Mouse (Mus musculus): ENCODE results near the gene Nob1.

Gene Nob1

DNA sequence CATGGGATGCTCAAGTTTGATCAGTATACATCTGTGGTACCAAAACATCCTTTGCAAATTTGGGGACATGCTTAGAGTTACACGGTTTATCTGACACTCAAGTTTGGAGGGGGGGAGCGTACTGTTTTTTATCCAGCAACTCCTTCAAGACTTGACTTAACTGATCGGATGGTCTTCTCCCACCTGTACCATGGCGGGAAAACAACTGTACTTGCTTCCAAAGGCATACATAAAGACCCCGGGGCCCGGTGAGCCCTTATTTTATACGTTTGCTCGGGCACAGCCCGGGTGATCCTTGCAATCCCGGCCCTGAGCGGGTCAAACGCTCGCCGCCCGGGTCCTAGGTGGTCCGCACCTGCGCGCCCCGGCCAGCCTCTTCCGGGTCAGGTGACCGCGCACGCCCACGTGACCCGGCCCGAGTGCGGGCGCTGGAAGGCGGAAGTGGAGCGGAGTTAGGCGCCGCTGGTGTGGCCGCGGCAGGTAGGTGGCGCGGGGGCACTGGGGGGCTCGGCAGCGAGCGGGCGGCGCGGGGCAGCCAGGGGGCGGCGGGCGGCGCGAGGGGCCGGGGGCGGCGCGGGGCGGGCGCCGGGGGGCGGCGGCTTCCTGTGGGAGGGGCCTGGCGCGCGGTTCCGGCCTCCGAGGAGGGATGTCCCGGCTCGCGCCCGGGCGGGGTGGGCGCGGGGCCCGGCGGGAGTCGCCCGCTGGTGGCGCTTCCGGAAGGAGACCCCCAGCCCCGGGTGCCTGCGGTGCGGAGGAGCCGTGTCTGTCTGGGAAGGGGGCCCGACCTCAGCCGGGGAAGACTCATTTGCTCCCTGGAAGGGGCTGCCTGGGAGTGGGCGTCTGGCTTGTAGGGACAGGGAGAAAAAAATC is 11.3 kb upstream of the Nob1 start, which contains the start of gene Wwp2:
Gene Wwp2, plus strand, starts transcription at position 404 of the 870 bp plus-strand sequence.
- peak; percentile 73 for DNase-seq

DNA sequence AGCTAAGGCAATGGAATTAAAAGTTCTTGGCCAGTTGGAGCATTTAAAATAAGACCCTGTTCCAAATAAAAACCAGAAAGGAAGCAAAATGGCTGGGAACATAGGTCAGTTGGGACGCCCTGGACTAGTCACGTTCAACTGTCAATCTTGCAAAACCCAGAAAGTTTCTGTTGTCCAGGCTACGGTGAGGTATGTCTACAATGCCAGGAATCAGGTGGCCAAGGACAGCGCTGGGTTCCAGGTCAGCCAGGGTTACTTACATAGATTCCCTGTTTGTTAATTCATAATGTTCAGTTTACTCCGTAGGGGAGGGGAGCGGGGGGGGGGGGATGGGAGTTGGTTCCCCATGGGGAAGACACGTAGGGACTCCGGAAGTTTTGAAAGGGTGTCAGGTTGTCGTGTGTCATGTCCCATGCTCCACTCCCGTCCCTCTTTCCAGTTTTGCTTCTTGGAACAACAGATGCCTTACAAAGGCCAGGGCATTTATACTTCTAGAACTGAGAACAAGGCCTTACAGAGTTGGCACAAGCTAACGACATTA is 10.6 kb upstream of the Nob1 start:
- DNase-seq, result no peak

DNA sequence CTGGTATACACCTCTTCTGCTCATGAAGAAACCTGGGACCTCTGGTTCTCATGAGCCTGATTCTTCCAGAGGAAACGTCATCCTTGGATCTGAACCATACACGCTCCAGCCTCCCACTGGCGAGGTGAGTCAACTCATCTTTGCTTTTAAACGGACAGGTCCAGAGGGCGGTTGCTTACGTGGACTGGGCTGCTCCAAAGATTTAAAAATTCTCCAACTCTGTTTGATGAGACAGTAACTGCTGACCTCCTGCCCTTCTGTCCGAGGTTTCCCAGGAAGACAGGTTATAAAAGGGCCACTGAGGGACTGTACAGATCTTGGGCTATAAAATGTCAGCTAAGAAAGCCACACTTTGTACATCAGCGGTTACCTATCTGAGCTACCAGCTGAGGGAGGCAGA is 6.0 kb upstream of the Nob1 start:
- no peak for DNase-seq

DNA sequence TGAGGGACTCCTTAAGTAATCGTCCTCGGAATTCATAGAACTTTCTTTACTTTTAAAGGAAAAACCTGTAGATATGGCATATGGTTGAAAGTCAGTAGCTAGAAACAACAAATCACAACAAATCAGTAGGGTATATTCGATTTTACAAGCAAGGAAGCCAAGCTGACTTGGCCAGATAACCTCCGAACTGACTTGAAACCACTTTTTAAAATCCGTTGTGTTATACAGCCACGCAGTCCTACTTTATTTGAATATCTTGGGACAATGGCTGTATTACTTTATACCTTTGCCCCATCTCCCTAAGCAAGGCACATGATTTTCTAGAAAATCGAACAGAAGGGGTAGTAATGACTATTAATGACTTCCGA is 363 bp upstream of the Nob1 start:
- DNase-seq, result no peak

GRCm38 (mm10) chr8:107424176-107424575 is 675 bp downstream of the Nob1 start:
- no peak for DNase-seq

DNA sequence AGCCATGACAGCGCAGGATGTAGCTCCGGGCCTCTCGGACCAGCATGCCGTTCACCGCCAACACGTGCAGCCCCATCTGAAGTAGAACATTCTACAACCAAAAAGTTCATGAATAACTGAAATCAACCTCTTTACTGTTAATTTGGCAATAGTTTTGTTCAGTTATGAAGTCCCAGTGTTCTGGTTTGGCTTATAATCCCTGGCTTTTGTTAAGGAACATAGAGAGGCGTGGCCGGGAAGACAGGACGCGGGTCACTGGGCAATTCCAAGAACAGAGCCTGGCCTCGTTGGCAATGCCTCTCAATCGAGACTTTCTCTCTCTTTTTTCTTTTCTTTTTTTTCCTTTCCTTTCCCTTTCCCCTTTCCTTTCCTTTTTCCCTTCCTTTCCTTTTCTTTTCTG is 7.8 kb downstream of the Nob1 start:
- DNase-seq, result no peak

- no peak for DNase-seq
These were observed 11.0 kb downstream of the Nob1 start for GRCm38 (mm10) chr8:107413881-107414280.

DNA sequence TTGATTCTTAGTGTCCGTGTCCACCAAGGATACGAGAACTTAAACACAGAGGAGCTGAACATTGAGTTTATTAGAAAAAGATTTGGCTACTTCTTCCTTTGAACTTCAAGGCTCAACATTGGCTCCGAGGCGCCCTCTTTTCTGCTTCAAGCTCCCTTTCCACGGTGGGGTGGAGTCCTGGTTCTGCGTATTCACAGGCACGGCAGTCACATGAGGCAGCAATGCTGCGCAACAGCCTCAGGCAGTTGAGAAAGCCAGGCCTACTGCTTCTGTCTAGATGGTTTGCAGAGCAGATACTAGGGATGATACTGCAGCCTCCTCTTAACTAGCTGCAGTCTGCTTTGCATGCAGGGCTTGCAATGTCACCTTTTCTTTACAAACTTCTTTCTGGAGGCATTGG is 12.3 kb downstream of the Nob1 start:
- no peak for DNase-seq

DNA sequence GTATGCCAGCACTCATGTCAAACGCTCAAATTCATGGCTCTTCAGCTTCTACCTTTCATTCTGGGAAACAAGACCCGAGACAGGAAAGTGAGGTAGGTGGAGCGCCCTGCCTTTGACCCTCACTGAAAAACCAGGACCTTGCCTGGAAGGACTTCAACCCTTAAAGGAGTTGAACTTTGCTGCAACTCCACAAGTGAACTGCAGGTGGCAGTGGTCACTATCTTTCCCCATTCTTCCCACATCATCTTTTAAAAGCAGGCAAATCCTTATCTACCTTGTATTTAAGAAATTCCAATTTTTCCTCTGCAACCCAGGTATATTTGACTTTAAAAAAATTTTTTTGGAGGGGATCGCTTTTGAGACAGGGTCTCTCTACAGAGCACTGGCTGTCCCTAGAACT is 13.5 kb downstream of the Nob1 start:
- no peak for DNase-seq

- DNase-seq, result no peak
These were observed 18.9 kb downstream of the Nob1 start for GRCm38 (mm10) chr8:107405935-107406334.

DNA sequence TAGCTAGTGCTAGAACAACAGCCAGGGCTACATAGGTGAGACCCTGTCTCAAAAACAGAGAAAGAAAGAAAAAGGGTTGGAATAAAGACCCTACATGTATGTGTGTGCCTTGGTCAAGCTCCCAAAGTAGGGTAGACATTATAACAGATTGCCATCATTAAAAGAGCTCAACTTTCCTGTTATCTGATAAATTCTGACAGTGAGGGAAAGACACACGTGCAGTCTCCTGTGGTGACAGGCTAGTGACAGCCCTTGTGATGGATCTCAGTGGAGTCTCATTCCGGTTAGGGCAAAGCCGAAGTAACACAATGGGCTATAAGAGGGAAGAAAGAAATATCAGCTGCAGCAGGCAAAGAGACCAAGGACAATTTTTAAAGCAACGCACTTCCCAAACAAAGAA is 20.8 kb downstream of the Nob1 start:
- DNase-seq, result no peak

GRCm38 (mm10) chr8:107403038-107403781 is 21.6 kb downstream of the Nob1 start, which contains the start of gene Nqo1:
Gene Nqo1 (minus strand): TSS chr8:107403206.
- DNase-seq, result peak; percentile 62

- no peak for DNase-seq
These were observed 23.0 kb downstream of the Nob1 start for GRCm38 (mm10) chr8:107401866-107402265.

GRCm38 (mm10) chr8:107399495-107399894 is 25.4 kb downstream of the Nob1 start:
- DNase-seq, result no peak

DNA sequence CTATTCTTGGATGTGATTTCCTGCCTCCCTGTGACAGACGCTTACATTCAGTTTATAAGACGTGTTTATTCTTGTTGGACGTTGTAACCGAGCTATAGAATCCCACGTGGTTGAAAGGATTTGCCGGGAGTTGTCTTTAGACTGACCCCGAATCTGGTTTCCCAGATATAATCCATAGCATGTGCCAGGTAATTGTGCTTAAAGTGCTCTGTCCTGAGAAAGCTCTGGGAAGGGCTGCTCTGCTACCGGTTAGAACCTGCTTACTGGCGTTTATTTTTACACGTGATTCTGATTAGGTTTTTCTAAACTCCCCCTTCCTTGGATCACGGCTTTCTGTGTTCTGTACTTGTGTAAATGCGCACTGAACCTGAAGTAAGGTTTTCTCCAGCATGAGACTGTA is 27.2 kb downstream of the Nob1 start:
- no peak for DNase-seq

DNA sequence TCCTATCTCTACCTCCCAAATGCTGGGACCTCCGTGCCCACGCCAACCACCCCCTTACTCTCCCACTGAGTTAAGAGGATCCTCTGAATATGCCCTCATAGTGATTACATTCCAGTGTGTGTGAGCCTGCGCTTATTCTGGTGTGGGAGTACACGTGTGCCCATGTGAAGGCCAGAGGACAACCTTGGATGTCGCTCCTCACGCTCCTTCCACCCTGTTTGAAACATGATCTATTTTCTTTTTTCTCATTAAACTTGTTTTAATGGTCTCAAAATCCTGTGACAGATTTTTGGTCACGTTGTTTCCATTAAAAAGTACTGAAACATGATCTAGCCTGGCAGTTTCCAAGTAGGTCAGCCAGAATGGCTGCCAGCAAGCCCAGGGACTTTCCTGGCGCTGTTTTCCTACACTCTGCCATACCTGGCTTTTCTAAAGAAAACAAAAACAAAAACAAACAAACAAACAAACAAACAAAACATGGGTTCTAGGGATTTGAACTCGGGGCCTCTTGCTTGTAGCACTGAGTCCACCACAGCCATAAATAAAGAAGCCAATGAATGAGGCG is 28.7 kb downstream of the Nob1 start:
- no peak for DNase-seq

GRCm38 (mm10) chr8:107395397-107395796 is 29.5 kb downstream of the Nob1 start:
- DNase-seq, result no peak

GRCm38 (mm10) chr8:107391136-107391516 is 33.7 kb downstream of the Nob1 start:
- DNase-seq, result no peak

GRCm38 (mm10) chr8:107390476-107391135 is 34.2 kb downstream of the Nob1 start:
- DNase-seq, result no peak

- DNase-seq, result peak; percentile 18
These were observed 35.3 kb downstream of the Nob1 start for GRCm38 (mm10) chr8:107389557-107389956.

GRCm38 (mm10) chr8:107387861-107388260 is 37.0 kb downstream of the Nob1 start:
- peak; percentile 34 for DNase-seq

DNA sequence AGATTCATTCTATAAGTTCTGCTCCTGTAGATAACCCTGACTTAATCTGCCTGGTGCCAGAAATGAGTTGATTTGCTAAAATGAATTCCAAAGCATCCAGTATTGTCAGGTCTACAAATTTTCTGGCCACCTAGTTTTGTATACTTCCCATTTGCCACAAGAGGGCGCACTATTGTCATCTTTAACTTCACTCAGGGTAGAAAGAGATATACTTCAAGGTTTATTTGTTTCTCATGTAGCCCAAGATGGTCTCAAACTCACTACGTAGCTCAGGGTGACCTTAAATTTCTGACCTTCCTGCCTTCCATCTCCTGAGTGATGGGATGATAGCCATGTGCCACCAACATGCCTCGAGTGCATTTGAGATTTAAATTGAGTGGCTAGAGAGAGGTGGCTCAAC is 38.2 kb downstream of the Nob1 start:
- DNase-seq, result no peak

- no peak for DNase-seq
These were observed 38.7 kb downstream of the Nob1 start for GRCm38 (mm10) chr8:107386171-107386570.

All from right cerebral cortex, postnatal 14 days (tissue).